Mouse (Mus musculus): ENCODE results near the gene Clca4b.

- TF ChIP-seq MAFK (IDR thresholded peaks at IDR 0.05; ENCODE audit: insufficient read depth, low read depth, low read length), result 0 out of 2 replicates have a peak, but pooled peaks have one; percentile 6
- TF ChIP-seq ZNF384 (IDR thresholded peaks at IDR 0.05; ENCODE audit: low read depth, low read length), result no peak
- TF ChIP-seq CHD2 (IDR thresholded peaks at IDR 0.05; ENCODE audit: low read depth, low read length), result no peak
- TF ChIP-seq ZC3H11A (IDR thresholded peaks at IDR 0.05; ENCODE audit: borderline replicate concordance, low read depth, low read length), result no peak
Measured at GRCm38 (mm10) chr3:144933011-144933491, 722 bp upstream of the Clca4b start.
